Mouse (Mus musculus): ENCODE measurements around the gene Mfap3l. TPM values are rescaled to one million over a fixed set of nuclear protein-coding genes. Genes with fewer than 3 reads are reported as not detected.
A peak's percentile ranks its signal among the peaks of the same experiment; 100 is the strongest.

The Mfap3l gene
- polyA plus RNA-seq, 1 experiment from 2014 or later, result 1.7 TPM

DNA sequence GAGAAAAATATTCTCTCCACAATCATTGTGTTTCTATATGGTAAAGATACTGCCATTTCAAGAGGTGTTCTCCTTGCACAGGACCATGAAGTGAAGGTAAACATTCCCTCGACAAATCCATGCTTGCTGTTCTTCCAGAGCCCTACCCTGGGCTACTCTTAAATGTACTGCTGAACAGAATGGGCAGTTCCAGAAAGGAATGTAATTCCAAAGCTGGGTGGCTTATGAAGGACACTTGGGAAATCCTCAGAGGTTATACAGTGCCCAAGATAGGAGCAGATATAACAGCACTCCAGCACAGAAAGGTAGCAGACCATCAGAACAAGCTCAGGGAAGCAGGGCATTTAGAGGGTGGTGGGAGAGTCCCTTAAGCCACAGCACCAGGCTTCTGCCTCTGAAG lies 9.2 kb upstream of the Mfap3l start:
- H3K4me1 ChIP-seq (replicated peaks; ENCODE audit: control insufficient read depth, insufficient read depth, low read length), result no peaks in the 10 kb centered on the region
- no peaks in the 10 kb centered on the region for H3K36me3 ChIP-seq (ENCODE audit: control insufficient read depth, insufficient read depth, low read length)
- no peaks in the 10 kb centered on the region for H3K9me3 ChIP-seq (ENCODE audit: control insufficient read depth, low read length)
- 86% methylated on average over 1 of the region's 1 CpGs for WGBS
- no peak overlapping the region for H3K4me2 ChIP-seq (ENCODE audit: low read depth, low read length, severe bottlenecking)
- DNase-seq (ENCODE audit: low spot score), result no peak
- no peaks in the 10 kb centered on the region for H3K27me3 ChIP-seq (ENCODE audit: control insufficient read depth, insufficient read depth, low read length)
- no peak overlapping the region for H3K4me3 ChIP-seq (ENCODE audit: low read depth, low read length)
- no peak overlapping the region for H3K9ac ChIP-seq (ENCODE audit: low read length)
- ATAC-seq (replicated peaks; ENCODE audit: low FRiP score), result no peak
- H3K27ac ChIP-seq (ENCODE audit: low read depth, low read length), result no peak overlapping the region

- Histone ChIP-seq H3K9ac (ENCODE audit: low read length) (no peak overlapping the region), H3K4me3 (ENCODE audit: low read depth, low read length) (no peak overlapping the region), H3K36me3 (ENCODE audit: control insufficient read depth, insufficient read depth, low read length) (no peaks in the 10 kb centered on the region), H3K4me2 (ENCODE audit: low read depth, low read length, severe bottlenecking) (no peak overlapping the region), H3K4me1 (replicated peaks; ENCODE audit: control insufficient read depth, insufficient read depth, low read length) (no peaks in the 10 kb centered on the region), H3K27me3 (ENCODE audit: control insufficient read depth, insufficient read depth, low read length) (no peaks in the 10 kb centered on the region), H3K9me3 (ENCODE audit: control insufficient read depth, low read length) (no peaks in the 10 kb centered on the region), H3K27ac (ENCODE audit: low read depth, low read length) (no peak overlapping the region)
- DNase-seq (ENCODE audit: low spot score), result no peak
- 85% methylated on average over 7 of the region's 7 CpGs for WGBS
- ATAC-seq (replicated peaks; ENCODE audit: low FRiP score), result no peak
Measured at GRCm38 (mm10) chr8:60624722-60625121, 7.9 kb upstream of the Mfap3l start.

DNA sequence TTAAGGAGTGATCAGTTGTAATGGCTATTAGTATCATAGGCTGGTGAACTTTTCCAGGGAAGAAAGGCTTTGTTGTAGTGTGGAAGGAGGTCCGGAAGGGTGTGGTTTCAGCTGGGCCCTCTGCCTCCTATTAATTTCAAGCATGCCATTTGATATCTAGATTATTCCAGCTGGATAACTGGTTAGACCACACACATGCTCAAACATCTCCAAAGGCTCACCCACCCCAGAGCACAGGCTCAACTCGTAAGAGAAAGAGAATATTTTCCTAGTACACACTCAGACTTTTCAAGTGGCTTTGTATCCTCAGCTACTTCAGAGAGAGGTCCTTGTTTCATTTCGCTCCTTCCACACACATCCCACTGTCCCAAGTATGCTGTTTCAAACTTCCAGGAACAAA lies 4.7 kb upstream of the Mfap3l start:
- Histone ChIP-seq H3K27ac (ENCODE audit: low read depth, low read length) (no peak overlapping the region), H3K4me1 (replicated peaks; ENCODE audit: control insufficient read depth, insufficient read depth, low read length) (no peaks in the 10 kb centered on the region), H3K27me3 (ENCODE audit: control insufficient read depth, insufficient read depth, low read length) (peaks cover 6% of the 10 kb centered on the region; the same call in 1 of the 2 replicates), H3K36me3 (ENCODE audit: control insufficient read depth, insufficient read depth, low read length) (no peaks in the 10 kb centered on the region), H3K4me2 (ENCODE audit: low read depth, low read length, severe bottlenecking) (no peak overlapping the region), H3K9ac (ENCODE audit: low read length) (no peak overlapping the region), H3K9me3 (ENCODE audit: control insufficient read depth, low read length) (no peaks in the 10 kb centered on the region), H3K4me3 (ENCODE audit: low read depth, low read length) (no peak overlapping the region)
- 59% methylated on average over 3 of the region's 3 CpGs for WGBS
- no peak for ATAC-seq (replicated peaks; ENCODE audit: low FRiP score)
- DNase-seq (ENCODE audit: low spot score), result no peak

DNA sequence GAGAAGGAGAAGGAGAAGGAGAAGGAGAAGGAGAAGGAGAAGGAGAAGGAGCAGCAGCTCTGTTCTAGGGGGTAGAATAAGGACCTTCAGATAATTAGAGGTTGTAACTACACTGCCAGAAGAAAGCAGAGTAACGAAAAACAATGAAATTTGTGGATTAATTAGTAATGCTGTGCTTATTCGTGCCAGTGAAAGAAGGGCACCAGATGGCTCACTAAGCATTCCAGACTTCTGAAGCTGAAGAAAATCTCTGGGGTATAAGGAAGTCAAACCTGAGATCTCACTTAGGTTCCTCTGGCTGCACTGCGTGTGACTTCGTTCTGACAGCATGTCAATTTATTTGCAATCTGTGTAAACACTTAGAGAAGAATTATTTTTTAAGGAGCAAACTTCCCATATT lies 3.6 kb upstream of the Mfap3l start:
- no peak for ATAC-seq (replicated peaks; ENCODE audit: low FRiP score)
- H3K9ac ChIP-seq (ENCODE audit: low read length), result no peak overlapping the region
- DNase-seq (ENCODE audit: low spot score), result no peak
- H3K4me1 ChIP-seq (replicated peaks; ENCODE audit: control insufficient read depth, insufficient read depth, low read length), result no peaks in the 10 kb centered on the region
- no peaks in the 10 kb centered on the region for H3K36me3 ChIP-seq (ENCODE audit: control insufficient read depth, insufficient read depth, low read length)
- peaks cover 7% of the 10 kb centered on the region; the same call in 1 of the 2 replicates for H3K27me3 ChIP-seq (ENCODE audit: control insufficient read depth, insufficient read depth, low read length)
- no peak overlapping the region for H3K4me2 ChIP-seq (ENCODE audit: low read depth, low read length, severe bottlenecking)
- no peaks in the 10 kb centered on the region for H3K9me3 ChIP-seq (ENCODE audit: control insufficient read depth, low read length)
- H3K27ac ChIP-seq (ENCODE audit: low read depth, low read length), result no peak overlapping the region
- WGBS, result 71% methylated on average over 4 of the region's 4 CpGs
- H3K4me3 ChIP-seq (ENCODE audit: low read depth, low read length), result no peak overlapping the region

- Histone ChIP-seq H3K9ac (ENCODE audit: low read length) (no peak overlapping the region), H3K4me1 (replicated peaks; ENCODE audit: control insufficient read depth, insufficient read depth, low read length) (no peaks in the 10 kb centered on the region), H3K9me3 (ENCODE audit: control insufficient read depth, low read length) (no peaks in the 10 kb centered on the region), H3K4me3 (ENCODE audit: low read depth, low read length) (peak overlapping the region; percentile 20; the same call in 1 of the 2 replicates), H3K27me3 (ENCODE audit: control insufficient read depth, insufficient read depth, low read length) (peaks cover 8% of the 10 kb centered on the region; the same call in 1 of the 2 replicates), H3K4me2 (ENCODE audit: low read depth, low read length, severe bottlenecking) (peak overlapping the region; percentile 97), H3K36me3 (ENCODE audit: control insufficient read depth, insufficient read depth, low read length) (no peaks in the 10 kb centered on the region), H3K27ac (ENCODE audit: low read depth, low read length) (no peak overlapping the region)
- DNase-seq (ENCODE audit: low spot score) (peak; percentile 74), ATAC-seq (replicated peaks; ENCODE audit: low FRiP score) (peak; percentile 40)
- 2% methylated on average over 13 of the region's 13 CpGs for WGBS
Measured at GRCm38 (mm10) chr8:60631504-60631934, 1.1 kb upstream of the Mfap3l start.

- under 1% methylated on average over 56 of the region's 56 CpGs for WGBS
- H3K27me3 ChIP-seq (ENCODE audit: control insufficient read depth, insufficient read depth, low read length), result peaks cover 8% of the 10 kb centered on the region; the same call in 1 of the 2 replicates
- no peaks in the 10 kb centered on the region for H3K4me1 ChIP-seq (replicated peaks; ENCODE audit: control insufficient read depth, insufficient read depth, low read length)
- no peaks in the 10 kb centered on the region for H3K9me3 ChIP-seq (ENCODE audit: control insufficient read depth, low read length)
- ATAC-seq (replicated peaks; ENCODE audit: low FRiP score) (peak; percentile 16), DNase-seq (ENCODE audit: low spot score) (no peak)
- H3K36me3 ChIP-seq (ENCODE audit: control insufficient read depth, insufficient read depth, low read length), result no peaks in the 10 kb centered on the region
- H3K9ac ChIP-seq (ENCODE audit: low read length), result peak overlapping the region; percentile 66
- no peak overlapping the region for H3K27ac ChIP-seq (ENCODE audit: low read depth, low read length)
- H3K4me2 ChIP-seq (ENCODE audit: low read depth, low read length, severe bottlenecking), result peak overlapping the region; percentile 97
- H3K4me3 ChIP-seq (ENCODE audit: low read depth, low read length), result peak overlapping the region; percentile 61
Measured at GRCm38 (mm10) chr8:60632933-60633655, 467 bp downstream of the Mfap3l start.

DNA sequence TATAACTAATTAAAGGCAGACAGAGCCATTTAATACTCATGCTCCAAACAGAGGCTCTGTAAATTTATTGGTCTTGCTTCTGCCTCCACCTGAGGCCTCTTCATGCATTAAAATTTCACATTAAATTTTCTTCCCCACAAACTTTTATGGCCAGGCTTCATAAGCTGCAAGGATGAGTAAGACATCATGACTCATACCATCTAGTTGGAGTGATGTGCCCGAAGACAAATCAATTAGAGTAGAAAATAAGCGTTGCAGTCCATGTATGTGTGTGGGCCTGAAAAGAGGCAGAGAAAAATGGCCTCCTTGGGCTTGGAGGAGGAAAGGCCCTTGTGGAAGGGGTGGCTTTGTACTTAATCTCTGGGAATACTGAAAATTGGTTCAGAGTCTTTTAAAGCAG lies 2.3 kb downstream of the Mfap3l start:
- Histone ChIP-seq H3K4me2 (ENCODE audit: low read depth, low read length, severe bottlenecking) (no peak overlapping the region), H3K9ac (ENCODE audit: low read length) (no peak overlapping the region), H3K9me3 (ENCODE audit: control insufficient read depth, low read length) (no peaks in the 10 kb centered on the region), H3K36me3 (ENCODE audit: control insufficient read depth, insufficient read depth, low read length) (no peaks in the 10 kb centered on the region), H3K4me3 (ENCODE audit: low read depth, low read length) (no peak overlapping the region), H3K27ac (ENCODE audit: low read depth, low read length) (no peak overlapping the region), H3K27me3 (ENCODE audit: control insufficient read depth, insufficient read depth, low read length) (peaks cover 8% of the 10 kb centered on the region; the same call in 1 of the 2 replicates), H3K4me1 (replicated peaks; ENCODE audit: control insufficient read depth, insufficient read depth, low read length) (no peaks in the 10 kb centered on the region)
- DNase-seq (ENCODE audit: low spot score), result no peak
- no peak for ATAC-seq (replicated peaks; ENCODE audit: low FRiP score)
- WGBS, result 80% methylated on average over 2 of the region's 2 CpGs

DNA sequence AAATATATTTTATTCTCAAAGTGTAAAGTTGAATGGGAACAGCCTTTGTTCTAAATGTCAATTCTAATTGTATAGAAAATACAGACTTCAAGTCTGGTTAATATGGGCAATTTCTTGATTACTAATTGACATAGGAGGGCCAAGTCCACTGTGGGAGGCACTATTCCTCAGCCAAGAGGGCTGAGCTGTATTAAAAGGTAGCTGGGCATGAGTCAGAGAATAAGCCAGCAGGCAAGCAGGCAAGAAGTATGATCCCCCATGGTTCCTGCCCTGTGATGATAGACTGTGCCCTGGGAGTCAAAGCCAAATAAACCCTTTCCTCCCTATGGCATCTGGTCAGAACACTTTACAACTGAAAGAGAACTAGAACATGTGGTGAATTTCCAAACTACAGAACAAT lies 3.2 kb downstream of the Mfap3l start:
- no peak for DNase-seq (ENCODE audit: low spot score)
- H3K27ac ChIP-seq (ENCODE audit: low read depth, low read length), result no peak overlapping the region
- H3K4me3 ChIP-seq (ENCODE audit: low read depth, low read length), result no peak overlapping the region
- H3K4me1 ChIP-seq (replicated peaks; ENCODE audit: control insufficient read depth, insufficient read depth, low read length), result no peaks in the 10 kb centered on the region
- H3K36me3 ChIP-seq (ENCODE audit: control insufficient read depth, insufficient read depth, low read length), result no peaks in the 10 kb centered on the region
- peaks cover 3% of the 10 kb centered on the region; the same call in 1 of the 2 replicates for H3K27me3 ChIP-seq (ENCODE audit: control insufficient read depth, insufficient read depth, low read length)
- H3K4me2 ChIP-seq (ENCODE audit: low read depth, low read length, severe bottlenecking), result no peak overlapping the region
- H3K9ac ChIP-seq (ENCODE audit: low read length), result no peak overlapping the region
- no peak for ATAC-seq (replicated peaks; ENCODE audit: low FRiP score)
- H3K9me3 ChIP-seq (ENCODE audit: control insufficient read depth, low read length), result no peaks in the 10 kb centered on the region

- Histone ChIP-seq H3K4me1 (replicated peaks; ENCODE audit: control insufficient read depth, insufficient read depth, low read length) (no peaks in the 10 kb centered on the region), H3K27me3 (ENCODE audit: control insufficient read depth, insufficient read depth, low read length) (no peaks in the 10 kb centered on the region), H3K4me2 (ENCODE audit: low read depth, low read length, severe bottlenecking) (no peak overlapping the region), H3K36me3 (ENCODE audit: control insufficient read depth, insufficient read depth, low read length) (no peaks in the 10 kb centered on the region), H3K4me3 (ENCODE audit: low read depth, low read length) (no peak overlapping the region), H3K27ac (ENCODE audit: low read depth, low read length) (no peak overlapping the region), H3K9ac (ENCODE audit: low read length) (no peak overlapping the region), H3K9me3 (ENCODE audit: control insufficient read depth, low read length) (no peaks in the 10 kb centered on the region)
- ATAC-seq (replicated peaks; ENCODE audit: low FRiP score) (no peak), DNase-seq (ENCODE audit: low spot score) (no peak)
- 94% methylated on average over 17 of the region's 17 CpGs for WGBS
Measured at GRCm38 (mm10) chr8:60640046-60640445, 7.4 kb downstream of the Mfap3l start.

Data from forebrain, embryonic 11.5 days (tissue).